Mouse (Mus musculus) C2C12 (cell line): ENCODE measurements around the gene Mettl8.

Experiments
- CEBPB ChIP-seq: IDR thresholded peaks from one replicate; pipeline ENCODE4 v1.6.1; 2011; ENCODE audit warnings: low read depth, mild to moderate bottlenecking, control low read depth, moderate library complexity
- CTCF ChIP-seq: IDR thresholded peaks from one replicate; pipeline ENCODE4 v1.5.1; 2011; ENCODE audit not compliant: control insufficient read depth, insufficient read depth, insufficient read length
- FOSL1 ChIP-seq: IDR thresholded peaks from one replicate; pipeline ENCODE4 v1.8.0; 2011; ENCODE audit warnings: mild to moderate bottlenecking, low read length; ENCODE audit not compliant: poor library complexity, insufficient read depth, severe bottlenecking
- MAX ChIP-seq: IDR thresholded peaks from one replicate; pipeline ENCODE4 v1.6.1; 2011; ENCODE audit warnings: mild to moderate bottlenecking, control low read depth
- MYOD1 ChIP-seq: IDR thresholded peaks from one replicate; pipeline ENCODE4 v1.6.1; 2011; ENCODE audit warnings: low read depth; ENCODE audit not compliant: control insufficient read depth, insufficient read length
- MYOG ChIP-seq: IDR thresholded peaks from one replicate; pipeline ENCODE4 v1.6.1; 2011; ENCODE audit not compliant: control insufficient read depth, insufficient read length; ENCODE audit errors: extremely low read depth
- USF1 ChIP-seq: IDR thresholded peaks from one replicate; pipeline ENCODE4 v1.6.1; 2011; ENCODE audit warnings: low read depth, mild to moderate bottlenecking, control low read depth, moderate library complexity

DNA sequence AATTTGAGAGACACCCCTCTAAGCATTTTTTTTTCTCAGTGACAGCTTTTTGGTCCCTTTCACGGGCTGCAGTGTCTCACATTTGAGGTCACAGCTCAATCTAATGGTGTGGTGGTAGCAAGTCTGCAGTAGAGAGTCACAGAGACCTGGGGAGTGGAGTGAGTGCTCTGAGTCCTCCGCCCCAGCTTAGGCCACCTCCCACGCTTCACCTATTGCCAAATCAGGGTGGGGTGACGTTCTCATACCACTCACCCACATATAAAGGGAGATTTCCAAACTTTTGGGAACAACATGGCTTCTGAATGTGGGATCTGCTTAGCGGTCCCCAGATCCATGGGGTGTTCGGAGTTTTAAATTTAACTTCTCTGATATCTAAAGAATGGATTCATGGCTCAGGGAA is 132.6 kb downstream of the Mettl8 start:
- TF ChIP-seq CTCF (no peak), MAX (no peak), CEBPB (no peak), MYOG (no peak), USF1 (no peak), MYOD1 (no peak), FOSL1 (no peak)
